Mouse (Mus musculus): ENCODE results near the gene Ndufa11. TPM values are rescaled to one million over a fixed set of nuclear protein-coding genes. Genes with fewer than 3 reads are reported as not detected.

The Ndufa11 gene
- polyA plus RNA-seq (2012; rRNA removed) = 119 and 215 TPM in 2 replicates
- polyA plus RNA-seq (2014; fragmentation: Nextera tagmentation; extraction: Ambion mirVana) = 276 and 284 TPM in 2 replicates

DNA sequence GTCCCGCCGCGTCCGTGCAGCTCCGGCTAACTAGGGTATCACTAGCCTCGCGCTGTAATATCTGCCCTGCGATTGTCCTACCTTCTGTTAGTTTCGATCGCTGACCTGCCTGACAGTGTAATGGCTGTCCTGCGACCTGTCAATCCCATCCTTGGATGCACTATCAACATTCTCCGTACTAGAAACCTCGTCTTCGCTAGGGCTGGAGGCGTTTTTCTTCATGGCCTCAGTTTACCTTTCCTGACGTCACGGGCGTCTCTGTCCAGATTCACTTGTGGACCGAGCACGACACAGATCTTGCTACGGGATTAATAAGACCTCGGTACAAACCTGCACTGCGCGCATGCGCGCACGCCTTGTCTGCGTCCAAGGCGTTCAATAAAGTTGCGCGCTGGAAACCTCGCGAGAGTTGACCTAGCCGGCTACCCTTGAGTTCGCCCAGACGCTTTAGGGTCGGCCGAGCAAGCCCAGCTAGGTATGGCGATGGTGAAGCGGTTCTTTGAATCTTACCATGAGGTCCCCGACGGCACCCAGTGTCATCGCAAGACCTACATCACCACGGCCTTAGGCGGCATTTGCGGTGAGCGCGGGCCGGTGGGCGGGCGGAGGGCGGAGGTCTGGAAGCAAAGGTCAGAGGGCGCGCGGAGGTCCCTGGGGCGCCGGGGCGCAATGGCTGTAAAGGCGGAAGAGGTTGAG is at the start of gene Ndufa11, which contains the start of gene Vmac:
Gene Ndufa11 (plus strand): TSS at position 405 of the 696 bp plus-strand sequence.
Gene Vmac (minus strand): TSS at position 660 of the 696 bp plus-strand sequence.
- ATAC-seq (ENCODE audit: insufficient read depth) (peak; percentile 74), DNase-seq (ENCODE audit: low read depth in 3 of 3, low spot score in 3 of 3) (peak; percentile 95 to 96 (median 95))
- H3K9me3 ChIP-seq (ENCODE audit: control insufficient read depth, low read length) = no peaks in the 10 kb centered on the region
- peaks cover 5 to 9% of the 10 kb centered on the region in 2 experiments; a peak in 3 of 4 replicates for H3K4me1 ChIP-seq (replicated peaks; ENCODE audit: control insufficient read depth in 2 of 2, insufficient read depth in 2 of 2, low read length in 1 of 2)
- H3K27ac ChIP-seq = peak within 1 kb of the TSS; percentile 83
- H3K9ac ChIP-seq (replicated peaks) = peak within 1 kb of the TSS; percentile 80
- TF ChIP-seq EP300 (IDR thresholded peaks at IDR 0.05; ENCODE audit: low read depth) (peak; percentile 78), CTCF (IDR thresholded peaks at IDR 0.05; ENCODE audit: low read depth) (no peak)
- H3K4me2 ChIP-seq (ENCODE audit: low read depth) = peak within 1 kb of the TSS; percentile 86
- H3K36me3 ChIP-seq (replicated peaks; ENCODE audit: control insufficient read depth, insufficient read depth, low read depth) = peaks cover 5% of the 10 kb centered on the region
- under 1% methylated on average over 59 of the region's 59 CpGs for WGBS (ENCODE audit: insufficient replicate concordance)
- peak within 1 kb of the TSS; percentile 67 to 86 for H3K4me3 ChIP-seq (ENCODE audit: insufficient read depth in 1 of 2, low read depth in 2 of 2, low read length in 2 of 2)
- H3K27me3 ChIP-seq (ENCODE audit: control insufficient read depth, insufficient read depth, low read length) = no peaks in the 10 kb centered on the region

DNA sequence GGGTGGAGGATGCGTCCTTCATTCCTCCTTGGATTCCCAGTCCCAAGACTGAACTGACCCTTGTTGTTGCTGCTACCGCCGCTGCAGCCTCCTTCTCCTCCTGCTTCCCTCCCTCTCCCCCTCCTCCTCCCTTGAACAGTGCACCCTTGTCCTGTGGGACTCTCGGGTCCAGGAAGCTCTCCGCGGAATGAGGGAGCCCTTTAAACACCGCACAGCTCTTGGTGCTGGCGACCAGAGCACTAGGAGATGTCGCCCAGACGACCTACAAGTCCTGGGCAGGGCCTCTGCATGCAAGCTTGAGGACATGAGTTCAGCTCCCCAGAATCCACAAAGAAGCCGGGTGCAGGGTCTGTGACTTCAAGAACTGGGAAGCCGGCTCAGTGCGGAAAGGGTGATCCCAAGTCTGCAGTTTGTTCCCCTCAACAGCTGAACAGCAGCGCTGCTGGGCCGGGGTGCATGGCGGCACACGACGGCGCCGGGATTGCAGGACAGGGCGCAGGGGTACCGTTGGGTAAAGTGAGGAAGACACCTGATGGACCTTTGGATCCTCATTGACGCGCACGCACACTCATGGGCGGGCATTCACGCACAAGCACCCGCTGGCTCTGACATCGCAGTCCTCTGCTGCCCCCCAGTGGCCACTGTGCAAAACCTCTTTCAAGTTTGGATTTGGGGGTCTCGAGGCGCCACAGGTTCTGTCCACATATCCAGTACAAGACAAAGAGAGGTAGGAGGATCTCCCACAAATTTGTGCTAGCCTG is 49.0 kb upstream of the Ndufa11 start:
- 4% methylated on average over 31 of the region's 31 CpGs for WGBS (ENCODE audit: insufficient replicate concordance)
- peak; percentile 97 for TF ChIP-seq CTCF (IDR thresholded peaks at IDR 0.05; ENCODE audit: low read depth)
- no peak for TF ChIP-seq EP300 (IDR thresholded peaks at IDR 0.05; ENCODE audit: low read depth)
- Histone ChIP-seq H3K4me1 (replicated peaks; ENCODE audit: control insufficient read depth in 2 of 2, insufficient read depth in 2 of 2, low read length in 1 of 2) (peaks cover 2 to 5% of the 10 kb centered on the region in 2 experiments; a peak in 3 of 4 replicates), H3K27ac (no peak overlapping the region), H3K9ac (replicated peaks) (no peak overlapping the region), H3K36me3 (replicated peaks; ENCODE audit: control insufficient read depth, insufficient read depth, low read depth) (no peaks in the 10 kb centered on the region), H3K4me2 (ENCODE audit: low read depth) (peak overlapping the region; percentile 65), H3K9me3 (ENCODE audit: control insufficient read depth, low read length) (no peaks in the 10 kb centered on the region), H3K4me3 (ENCODE audit: insufficient read depth in 1 of 2, low read depth in 2 of 2, low read length in 2 of 2) (peak overlapping the region; percentile 36 to 44), H3K27me3 (ENCODE audit: control insufficient read depth, insufficient read depth, low read length) (peaks cover 19% of the 10 kb centered on the region)
- ATAC-seq (ENCODE audit: insufficient read depth) (no peak), DNase-seq (ENCODE audit: low read depth in 3 of 3, low spot score in 3 of 3) (peak; percentile 51 to 60 (median 57))

DNA sequence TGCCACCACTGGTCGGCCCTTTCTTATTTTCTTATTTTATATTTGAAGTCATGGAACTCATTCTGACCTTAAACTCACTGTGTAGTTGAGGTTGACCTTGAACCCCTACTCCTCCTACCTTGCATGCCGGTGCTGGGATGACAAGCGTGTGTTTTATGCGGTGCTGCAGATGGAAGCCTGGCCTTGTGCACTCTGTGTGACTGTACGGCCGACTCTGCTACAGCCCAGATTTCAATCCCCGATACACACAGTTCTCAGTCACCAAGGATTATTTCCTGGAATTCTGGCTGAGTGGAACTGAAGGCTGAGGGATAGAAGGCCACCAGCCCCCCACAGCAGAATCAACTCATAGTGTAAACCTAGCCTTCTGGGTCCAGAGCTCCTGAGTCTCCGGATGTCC is 47.8 kb upstream of the Ndufa11 start:
- Histone ChIP-seq H3K9ac (replicated peaks) (no peak overlapping the region), H3K4me2 (ENCODE audit: low read depth) (no peak overlapping the region), H3K4me1 (replicated peaks; ENCODE audit: control insufficient read depth in 2 of 2, insufficient read depth in 2 of 2, low read length in 1 of 2) (peaks cover 8 to 9% of the 10 kb centered on the region in 2 experiments), H3K27me3 (ENCODE audit: control insufficient read depth, insufficient read depth, low read length) (peaks cover 16% of the 10 kb centered on the region), H3K36me3 (replicated peaks; ENCODE audit: control insufficient read depth, insufficient read depth, low read depth) (no peaks in the 10 kb centered on the region; the same call in 1 of the 2 replicates), H3K9me3 (ENCODE audit: control insufficient read depth, low read length) (no peaks in the 10 kb centered on the region), H3K4me3 (ENCODE audit: insufficient read depth in 1 of 2, low read depth in 2 of 2, low read length in 2 of 2) (no peak overlapping the region), H3K27ac (no peak overlapping the region)
- TF ChIP-seq EP300 (IDR thresholded peaks at IDR 0.05; ENCODE audit: low read depth) (no peak), CTCF (IDR thresholded peaks at IDR 0.05; ENCODE audit: low read depth) (no peak)
- 80% methylated on average over 8 of the region's 8 CpGs for WGBS (ENCODE audit: insufficient replicate concordance)
- no peak for ATAC-seq (ENCODE audit: insufficient read depth)
- no peak for DNase-seq (ENCODE audit: low read depth in 3 of 3, low spot score in 3 of 3)

DNA sequence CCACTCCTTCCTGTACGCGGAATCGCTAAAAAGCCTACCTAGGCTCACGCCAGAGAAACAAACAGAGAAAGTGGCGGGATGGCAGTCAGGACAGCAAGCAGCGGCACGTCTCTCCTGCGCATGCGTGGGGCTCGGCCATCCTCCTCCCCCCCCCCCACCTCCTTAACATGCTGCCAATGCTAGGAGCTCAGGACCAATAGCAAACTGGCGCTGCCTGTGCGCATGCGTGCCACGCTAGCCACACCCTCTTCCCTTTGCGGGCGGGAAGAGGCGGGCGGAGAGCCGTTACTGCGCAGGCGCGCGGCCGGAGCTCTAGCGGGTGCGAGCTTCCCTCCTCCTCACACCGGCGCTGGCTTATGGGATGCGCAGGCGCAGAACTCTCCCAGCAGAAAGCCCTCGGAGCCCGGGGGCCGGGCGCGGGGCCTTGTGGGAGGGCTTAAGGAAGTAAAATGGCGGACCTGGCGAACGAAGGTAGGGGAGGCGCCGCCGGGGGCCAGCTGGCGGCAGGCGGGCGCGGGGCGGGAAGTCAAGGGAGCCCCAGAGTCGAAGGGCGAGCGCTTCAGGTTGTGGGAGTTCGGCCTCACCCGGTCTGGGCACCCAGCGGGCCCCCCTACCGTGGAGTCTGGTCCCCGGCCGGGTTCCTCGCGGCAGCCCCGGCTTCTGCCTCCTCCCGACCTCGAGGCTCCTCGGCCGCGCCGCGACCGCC is 44.5 kb upstream of the Ndufa11 start, which contains the start of gene Ranbp3:
Gene Ranbp3 (plus strand): TSS at position 354 of the 706 bp plus-strand sequence.
- Histone ChIP-seq H3K4me3 (ENCODE audit: insufficient read depth in 1 of 2, low read depth in 2 of 2, low read length in 2 of 2) (peak within 1 kb of the TSS; percentile 71 to 94), H3K27ac (peak within 1 kb of the TSS; percentile 93), H3K27me3 (ENCODE audit: control insufficient read depth, insufficient read depth, low read length) (peaks cover 7% of the 10 kb centered on the region), H3K9ac (replicated peaks) (peak within 1 kb of the TSS; percentile 98), H3K4me1 (replicated peaks; ENCODE audit: control insufficient read depth in 2 of 2, insufficient read depth in 2 of 2, low read length in 1 of 2) (peaks cover 10 to 15% of the 10 kb centered on the region in 2 experiments), H3K9me3 (ENCODE audit: control insufficient read depth, low read length) (no peaks in the 10 kb centered on the region), H3K36me3 (replicated peaks; ENCODE audit: control insufficient read depth, insufficient read depth, low read depth) (peaks cover 16% of the 10 kb centered on the region), H3K4me2 (ENCODE audit: low read depth) (peak within 1 kb of the TSS; percentile 96)
- under 1% methylated on average over 52 of the region's 66 CpGs for WGBS (ENCODE audit: insufficient replicate concordance)
- DNase-seq (ENCODE audit: low read depth in 3 of 3, low spot score in 3 of 3) = peak; percentile 98 to 99 (median 99)
- peak; percentile 94 for ATAC-seq (ENCODE audit: insufficient read depth)
- TF ChIP-seq EP300 (IDR thresholded peaks at IDR 0.05; ENCODE audit: low read depth) (0 out of 2 replicates have a peak, but pooled peaks have one; percentile 7), CTCF (IDR thresholded peaks at IDR 0.05; ENCODE audit: low read depth) (no peak)

Data from liver, embryonic 14.5 days (tissue).